Mouse (Mus musculus) kidney, embryonic 14.5 days (tissue): ENCODE data around the gene Trmo. TPM values are rescaled to one million over a fixed set of nuclear protein-coding genes. Genes with fewer than 3 reads are reported as not detected.

Source experiments
- ATAC-seq: fragments of 200-750 bp; cut with Nextera tagmentation; 2 replicates; pipeline ENCODE4 v1.8.0; 2017; ENCODE audit warnings: moderate number of reproducible peaks, mild to moderate bottlenecking, moderate TSS enrichment, moderate library complexity; ENCODE audit not compliant: low FRiP score, low TSS enrichment
- H3K27ac ChIP-seq: fragments of 300-500 bp; sonication (generic); 2 replicates; pipeline ENCODE4 v1.5.1; 2014; ENCODE audit warnings: low read depth, mild to moderate bottlenecking, low read length, moderate library complexity, mixed read lengths
- H3K27me3 ChIP-seq: fragments of 300-500 bp; sonication (generic); 2 replicates; pipeline ENCODE4 v1.6.1; 2014; ENCODE audit warnings: mild to moderate bottlenecking, low read length; ENCODE audit not compliant: control insufficient read depth, insufficient read depth
- H3K36me3 ChIP-seq: fragments of 300-500 bp; sonication (generic); 2 replicates; pipeline ENCODE4 v1.6.1; 2014; ENCODE audit warnings: low read length, mixed read lengths; ENCODE audit not compliant: control insufficient read depth, insufficient read depth
- H3K4me1 ChIP-seq: fragments of 300-500 bp; sonication (generic); 2 replicates; pipeline ENCODE4 v1.6.1; 2014; ENCODE audit warnings: low read length, mixed read lengths; ENCODE audit not compliant: control insufficient read depth, insufficient read depth
- H3K4me2 ChIP-seq: fragments of 300-500 bp; sonication (generic); replicated peaks from 2 replicates; pipeline ENCODE4 v1.6.1; 2014; ENCODE audit warnings: low read depth, mild to moderate bottlenecking, low read length
- H3K4me3 ChIP-seq: fragments of 300-500 bp; sonication (generic); 2 replicates; pipeline ENCODE4 v1.5.1; 2014; ENCODE audit warnings: mild to moderate bottlenecking, low read length
- H3K9ac ChIP-seq: fragments of 300-500 bp; sonication (generic); 2 replicates; pipeline ENCODE4 v1.6.1; 2014; ENCODE audit warnings: low read depth, mild to moderate bottlenecking, low read length, moderate library complexity
- H3K9me3 ChIP-seq: fragments of 300-500 bp; sonication (generic); 2 replicates; pipeline ENCODE4 v1.6.1; 2016; ENCODE audit warnings: low read length; ENCODE audit not compliant: control insufficient read depth
- WGBS: fragments of 180-500 bp; shearing (Covaris S2); extraction: QIAGEN DNeasy Blood & Tissue Kit; methylation state at CpG from one replicate; pipeline ENCODE4 v1.1.7; 2014; 5-methylcytosine and 5-hydroxymethylcytosine counted together
- polyA plus RNA-seq: library from polyadenylated mRNA; unstranded; fragments of >200 nt; fragmentation: Nextera tagmentation; extraction: Ambion mirVana; gene quantifications from 2 replicates; pipeline ENCODE4 v1.2.1, GENCODE M21; 2014

Trmo gene
- polyA plus RNA-seq, 1 experiment from 2014 or later = 13.2 TPM

GRCm38 (mm10) chr4:46388556-46388955 is 681 bp downstream of the Trmo start:
- peak overlapping the region; percentile 70 for H3K4me3 ChIP-seq

GRCm38 (mm10) chr4:46374869-46375368 is 14.3 kb downstream of the Trmo start:
- Histone ChIP-seq H3K36me3 (peaks cover 21% of the 10 kb centered on the region), H3K4me1 (no peaks in the 10 kb centered on the region; the same call in 1 of the 2 replicates), H3K27ac (no peak overlapping the region), H3K27me3 (no peaks in the 10 kb centered on the region), H3K9ac (peak overlapping the region; percentile 40), H3K9me3 (no peaks in the 10 kb centered on the region), H3K4me3 (peak overlapping the region; percentile 22; the same call in 1 of the 2 replicates), H3K4me2 (peak overlapping the region; percentile 50)
- peak; percentile 76 for ATAC-seq
- 20% methylated on average over 22 of the region's 22 CpGs for WGBS

More at GRCm38 (mm10) chr4:46388556-46388955, 681 bp downstream of the Trmo start:
- peak; percentile 1; the same call in 1 of the 2 replicates for ATAC-seq
- Histone ChIP-seq H3K9ac (peak overlapping the region; percentile 91; the same call in 1 of the 2 replicates), H3K4me2 (peak overlapping the region; percentile 67), H3K4me1 (no peaks in the 10 kb centered on the region), H3K9me3 (no peaks in the 10 kb centered on the region), H3K27ac (no peak overlapping the region), H3K36me3 (peaks cover 21% of the 10 kb centered on the region; the same call in 1 of the 2 replicates), H3K27me3 (no peaks in the 10 kb centered on the region)
- WGBS = 18% methylated on average over 5 of the region's 5 CpGs

GRCm38 (mm10) chr4:46374455-46374854 is 14.8 kb downstream of the Trmo start:
- Histone ChIP-seq H3K4me2 (peak overlapping the region; percentile 50), H3K4me3 (peak overlapping the region; percentile 22; the same call in 1 of the 2 replicates), H3K4me1 (no peaks in the 10 kb centered on the region; the same call in 1 of the 2 replicates), H3K27ac (no peak overlapping the region), H3K9ac (0 out of 2 replicates have a peak overlapping the region, but pooled peaks have one; percentile 40), H3K36me3 (peaks cover 17% of the 10 kb centered on the region), H3K27me3 (no peaks in the 10 kb centered on the region), H3K9me3 (no peaks in the 10 kb centered on the region)
- ATAC-seq = no peak
- 58% methylated on average over 6 of the region's 6 CpGs for WGBS

DNA sequence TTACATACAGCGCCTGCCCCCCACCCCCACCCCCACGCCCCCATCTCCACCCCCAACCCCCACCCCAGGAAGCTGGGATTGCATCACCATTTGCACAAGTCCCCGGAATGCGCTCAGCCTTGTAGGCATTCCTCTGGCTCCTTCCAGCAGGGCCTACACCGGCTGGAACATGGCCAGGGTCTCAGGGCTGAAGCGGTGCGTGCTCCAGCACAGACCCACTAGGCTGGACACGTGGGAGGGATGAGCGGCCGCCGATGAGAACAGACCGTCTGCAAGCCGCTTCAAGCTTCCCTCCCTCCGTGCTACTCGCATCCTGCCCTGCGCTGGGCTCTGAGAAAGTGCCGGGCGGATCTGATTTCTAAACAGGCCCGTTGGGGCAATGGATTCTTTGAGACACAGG is 18.2 kb downstream of the Trmo start:
- H3K36me3 ChIP-seq = no peaks in the 10 kb centered on the region
- no peaks in the 10 kb centered on the region for H3K27me3 ChIP-seq
- H3K9me3 ChIP-seq = no peaks in the 10 kb centered on the region
- ATAC-seq = peak; percentile 87
- WGBS = 3% methylated on average over 19 of the region's 19 CpGs
- H3K4me1 ChIP-seq = no peaks in the 10 kb centered on the region; the same call in 1 of the 2 replicates
- peak overlapping the region; percentile 34; the same call in 1 of the 2 replicates for H3K9ac ChIP-seq
- no peak overlapping the region; the same call in 1 of the 2 replicates for H3K4me3 ChIP-seq
- peak overlapping the region; percentile 34 for H3K4me2 ChIP-seq
- no peak overlapping the region for H3K27ac ChIP-seq

GRCm38 (mm10) chr4:46370406-46370805 is 18.8 kb downstream of the Trmo start:
- Histone ChIP-seq H3K36me3 (no peaks in the 10 kb centered on the region), H3K27me3 (no peaks in the 10 kb centered on the region), H3K4me2 (no peak overlapping the region), H3K9me3 (no peaks in the 10 kb centered on the region), H3K27ac (no peak overlapping the region), H3K4me1 (no peaks in the 10 kb centered on the region; the same call in 1 of the 2 replicates), H3K9ac (no peak overlapping the region), H3K4me3 (no peak overlapping the region)
- no peak for ATAC-seq
- 47% methylated on average over 6 of the region's 6 CpGs for WGBS

- Histone ChIP-seq H3K4me1 (no peaks in the 10 kb centered on the region; the same call in 1 of the 2 replicates), H3K4me3 (no peak overlapping the region), H3K27me3 (no peaks in the 10 kb centered on the region), H3K9ac (no peak overlapping the region), H3K9me3 (no peaks in the 10 kb centered on the region), H3K27ac (no peak overlapping the region), H3K36me3 (no peaks in the 10 kb centered on the region), H3K4me2 (no peak overlapping the region)
- WGBS = 67% methylated on average over 4 of the region's 4 CpGs
- no peak for ATAC-seq
Observed at GRCm38 (mm10) chr4:46369070-46369469, 20.2 kb downstream of the Trmo start.

DNA sequence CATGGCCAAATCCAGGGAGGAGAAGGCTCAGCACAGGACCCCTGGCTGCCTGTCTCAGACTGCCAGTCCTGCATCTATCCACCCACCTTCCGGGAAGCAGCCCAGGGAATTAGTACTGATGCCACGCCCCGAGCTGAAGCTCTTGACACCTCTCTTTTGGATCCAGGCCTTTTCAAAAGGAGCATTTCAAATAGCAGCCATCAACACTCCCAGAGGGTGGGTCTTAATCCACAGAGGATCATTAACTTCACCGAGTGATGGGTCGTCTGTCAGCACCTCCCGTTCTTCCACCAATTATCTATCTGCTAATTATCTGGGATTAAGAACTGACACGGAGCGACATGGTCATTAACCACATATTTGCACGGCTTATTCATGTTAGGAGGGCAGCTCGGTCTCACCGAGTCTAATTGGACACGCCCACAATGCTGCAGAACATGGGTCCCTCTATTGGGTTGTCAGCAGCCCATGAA is 21.7 kb downstream of the Trmo start:
- Histone ChIP-seq H3K27ac (no peak overlapping the region), H3K36me3 (no peaks in the 10 kb centered on the region), H3K4me1 (no peaks in the 10 kb centered on the region; the same call in 1 of the 2 replicates), H3K4me2 (no peak overlapping the region; the same call in 1 of the 2 replicates), H3K9ac (no peak overlapping the region), H3K27me3 (no peaks in the 10 kb centered on the region), H3K4me3 (no peak overlapping the region), H3K9me3 (no peaks in the 10 kb centered on the region)
- no peak for ATAC-seq
- 7% methylated on average over 12 of the region's 12 CpGs for WGBS

- H3K4me1 ChIP-seq = no peaks in the 10 kb centered on the region
- H3K9ac ChIP-seq = no peak overlapping the region
- H3K36me3 ChIP-seq = no peaks in the 10 kb centered on the region
- H3K4me3 ChIP-seq = no peak overlapping the region
- WGBS = 89% methylated on average over 2 of the region's 2 CpGs
- no peak overlapping the region for H3K4me2 ChIP-seq
- H3K27ac ChIP-seq = no peak overlapping the region
- H3K9me3 ChIP-seq = no peaks in the 10 kb centered on the region
- no peaks in the 10 kb centered on the region for H3K27me3 ChIP-seq
- no peak for ATAC-seq
Observed at GRCm38 (mm10) chr4:46364360-46364759, 24.9 kb downstream of the Trmo start.

- WGBS = 79% methylated on average over 5 of the region's 5 CpGs
- Histone ChIP-seq H3K4me2 (no peak overlapping the region), H3K27ac (no peak overlapping the region), H3K9me3 (no peaks in the 10 kb centered on the region), H3K4me1 (no peaks in the 10 kb centered on the region), H3K27me3 (no peaks in the 10 kb centered on the region), H3K9ac (no peak overlapping the region), H3K4me3 (no peak overlapping the region), H3K36me3 (no peaks in the 10 kb centered on the region)
- ATAC-seq = no peak
Observed at GRCm38 (mm10) chr4:46361258-46361657, 28.0 kb downstream of the Trmo start.
